Mouse (Mus musculus): ENCODE data around the gene Gpr135. TPM values are rescaled to one million over a fixed set of nuclear protein-coding genes. Genes with fewer than 3 reads are reported as not detected.
"Not testable (repeated sequence)": the region's sequence is repeated elsewhere in the genome, so short reads cannot be mapped to it uniquely, and the experiment has no call there.

The Gpr135 gene
- polyA plus RNA-seq, 1 experiment: 1.5 TPM

DNA sequence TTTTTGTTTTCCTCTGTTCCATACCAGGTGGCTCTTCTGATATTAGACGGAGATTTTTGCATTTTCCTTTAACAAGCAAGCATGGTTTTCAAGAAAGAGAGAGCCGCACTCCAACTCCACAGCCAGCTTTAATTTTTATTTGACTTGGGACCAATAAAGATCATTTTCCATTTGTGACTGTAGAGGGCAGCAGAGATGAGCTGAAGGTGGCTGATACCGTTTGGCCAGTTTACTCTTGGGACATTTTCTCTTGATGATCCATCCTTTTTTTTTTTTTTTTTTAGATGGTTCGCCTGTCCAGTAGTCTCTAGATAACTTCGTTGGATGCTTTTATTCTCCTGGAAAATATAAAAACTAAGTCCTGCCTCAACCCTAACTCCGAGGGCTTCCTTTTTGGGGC, 17.6 kb downstream of the Gpr135 start:
- TF ChIP-seq CTCF (IDR thresholded peaks at IDR 0.05; ENCODE audit: control insufficient read depth, insufficient read depth, insufficient replicate concordance, low read depth, low read length) (no peak), POLR2A (IDR thresholded peaks at IDR 0.05; ENCODE audit: control insufficient read depth, low read depth, low read length) (no peak)

GRCm38 (mm10) chr12:72052571-72052970, 18.4 kb downstream of the Gpr135 start:
- no peak overlapping the region for H3K27ac ChIP-seq (ENCODE audit: control insufficient read depth, insufficient read depth, low read depth, low read length)
- H3K4me3 ChIP-seq (ENCODE audit: control insufficient read depth, low read depth, low read length): no peak overlapping the region
- TF ChIP-seq POLR2A (IDR thresholded peaks at IDR 0.05; ENCODE audit: control insufficient read depth, low read depth, low read length) (no peak), CTCF (IDR thresholded peaks at IDR 0.05; ENCODE audit: control insufficient read depth, insufficient read depth, insufficient replicate concordance, low read depth, low read length) (no peak)

More for the DNA sequence above, 17.6 kb downstream of the Gpr135 start:
- Histone ChIP-seq H3K27ac (ENCODE audit: control insufficient read depth, insufficient read depth, low read depth, low read length) (no peak overlapping the region), H3K4me3 (ENCODE audit: control insufficient read depth, low read depth, low read length) (no peak overlapping the region), H3K27me3 (ENCODE audit: control insufficient read depth, insufficient read depth, low read length) (no peaks in the 10 kb centered on the region), H3K4me1 (ENCODE audit: control insufficient read depth, insufficient read depth, low read length) (no peaks in the 10 kb centered on the region), H3K36me3 (ENCODE audit: control insufficient read depth, insufficient read depth, low read length) (no peaks in the 10 kb centered on the region)

DNA sequence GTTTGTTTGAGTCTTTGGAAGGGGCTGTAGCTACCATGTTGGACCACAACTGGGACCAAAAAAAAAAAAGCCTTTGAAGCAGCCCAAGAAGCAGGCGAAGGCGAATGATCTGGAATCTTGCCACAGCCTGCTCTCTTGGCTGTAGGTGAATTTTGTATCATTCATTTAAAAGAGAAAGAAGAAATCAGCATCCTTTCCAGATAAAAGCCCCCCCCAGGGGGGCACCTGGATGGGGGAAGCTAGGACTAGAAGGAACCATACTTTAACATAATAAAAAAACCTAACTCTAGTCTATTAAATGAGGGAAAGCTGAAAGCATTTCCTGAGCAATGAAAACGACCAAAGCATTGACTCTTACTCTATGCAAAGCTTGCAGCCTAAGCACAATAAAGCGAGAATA, 20.1 kb downstream of the Gpr135 start:
- Histone ChIP-seq H3K4me3 (ENCODE audit: control insufficient read depth, low read depth, low read length) (no peak overlapping the region), H3K4me1 (ENCODE audit: control insufficient read depth, insufficient read depth, low read length) (no peaks in the 10 kb centered on the region), H3K27me3 (ENCODE audit: control insufficient read depth, insufficient read depth, low read length) (no peaks in the 10 kb centered on the region), H3K36me3 (ENCODE audit: control insufficient read depth, insufficient read depth, low read length) (no peaks in the 10 kb centered on the region), H3K27ac (ENCODE audit: control insufficient read depth, insufficient read depth, low read depth, low read length) (no peak overlapping the region)
- TF ChIP-seq POLR2A (IDR thresholded peaks at IDR 0.05; ENCODE audit: control insufficient read depth, low read depth, low read length) (no peak), CTCF (IDR thresholded peaks at IDR 0.05; ENCODE audit: control insufficient read depth, insufficient read depth, insufficient replicate concordance, low read depth, low read length) (no peak)

More at GRCm38 (mm10) chr12:72052571-72052970, 18.4 kb downstream of the Gpr135 start:
- H3K27me3 ChIP-seq (ENCODE audit: control insufficient read depth, insufficient read depth, low read length): no peaks in the 10 kb centered on the region
- no peaks in the 10 kb centered on the region for H3K36me3 ChIP-seq (ENCODE audit: control insufficient read depth, insufficient read depth, low read length)
- H3K4me1 ChIP-seq (ENCODE audit: control insufficient read depth, insufficient read depth, low read length): no peaks in the 10 kb centered on the region

DNA sequence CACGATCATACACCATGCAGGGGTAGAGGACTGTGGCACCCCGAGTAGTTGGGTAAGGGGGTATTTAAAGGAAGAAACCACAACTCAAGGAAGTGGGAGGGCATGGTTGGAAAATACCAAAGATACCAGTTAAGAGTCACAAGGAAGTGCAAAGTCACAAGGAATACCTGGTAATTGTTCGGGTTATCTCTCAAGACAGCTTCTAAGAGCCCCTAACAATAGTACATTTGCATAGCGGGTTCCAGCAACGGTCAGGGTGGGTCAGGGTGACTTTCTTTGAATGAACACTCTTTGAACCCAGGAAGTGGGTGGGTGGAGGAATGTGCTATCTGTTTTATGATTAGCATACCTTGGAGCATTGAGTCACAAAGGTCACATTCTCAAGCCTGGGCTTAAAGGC, 20.8 kb downstream of the Gpr135 start:
- not testable (repeated sequence) for H3K27ac ChIP-seq (ENCODE audit: control insufficient read depth, insufficient read depth, low read depth, low read length); H3K4me3 ChIP-seq (ENCODE audit: control insufficient read depth, low read depth, low read length); H3K27me3 ChIP-seq (ENCODE audit: control insufficient read depth, insufficient read depth, low read length); H3K4me1 ChIP-seq (ENCODE audit: control insufficient read depth, insufficient read depth, low read length); H3K36me3 ChIP-seq (ENCODE audit: control insufficient read depth, insufficient read depth, low read length)

DNA sequence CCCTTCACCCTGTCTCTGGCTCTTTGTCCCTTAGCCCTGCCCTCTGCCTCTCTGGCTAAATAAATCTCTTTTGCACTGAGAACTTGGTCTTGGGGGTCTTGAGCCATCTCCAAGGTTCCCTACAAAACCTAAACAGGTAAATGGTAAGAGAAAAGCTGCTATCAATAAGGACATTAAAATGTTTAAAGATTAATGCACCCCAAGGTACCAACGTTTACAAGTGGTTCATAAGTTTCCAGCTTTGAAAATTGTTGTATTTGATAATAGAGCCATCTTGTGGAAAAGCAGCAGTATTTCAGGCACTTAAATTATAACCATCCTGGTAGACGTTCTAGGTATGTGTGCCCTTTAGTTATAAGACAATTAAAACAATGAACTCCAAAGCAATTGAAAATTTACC, 23.4 kb downstream of the Gpr135 start:
- H3K27me3 ChIP-seq (ENCODE audit: control insufficient read depth, insufficient read depth, low read length): no peaks in the 10 kb centered on the region
- no peak overlapping the region for H3K27ac ChIP-seq (ENCODE audit: control insufficient read depth, insufficient read depth, low read depth, low read length)
- TF ChIP-seq CTCF (IDR thresholded peaks at IDR 0.05; ENCODE audit: control insufficient read depth, insufficient read depth, insufficient replicate concordance, low read depth, low read length) (no peak), POLR2A (IDR thresholded peaks at IDR 0.05; ENCODE audit: control insufficient read depth, low read depth, low read length) (no peak)
- H3K4me1 ChIP-seq (ENCODE audit: control insufficient read depth, insufficient read depth, low read length): no peaks in the 10 kb centered on the region
- H3K4me3 ChIP-seq (ENCODE audit: control insufficient read depth, low read depth, low read length): no peak overlapping the region
- H3K36me3 ChIP-seq (ENCODE audit: control insufficient read depth, insufficient read depth, low read length): no peaks in the 10 kb centered on the region

DNA sequence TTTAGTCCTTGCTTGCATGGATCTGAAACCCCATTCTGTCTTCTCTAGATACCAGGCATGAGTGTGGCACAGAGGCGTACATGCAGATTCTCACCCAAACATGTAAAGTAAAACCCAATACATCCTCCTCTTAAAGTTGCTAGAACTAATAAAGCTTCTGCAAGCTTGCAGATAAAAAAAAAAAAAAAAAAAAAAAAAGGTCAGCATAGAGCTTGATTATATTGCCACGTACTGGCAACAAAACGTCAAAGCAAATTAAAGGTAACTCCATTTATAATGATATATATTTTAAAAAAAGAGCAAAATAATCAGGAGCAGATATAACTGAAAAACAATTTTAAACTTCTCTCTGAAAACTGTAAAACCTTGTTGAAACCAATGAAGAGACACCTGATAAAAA, 29.7 kb downstream of the Gpr135 start:
- TF ChIP-seq CTCF (IDR thresholded peaks at IDR 0.05; ENCODE audit: control insufficient read depth, insufficient read depth, insufficient replicate concordance, low read depth, low read length) (no peak), POLR2A (IDR thresholded peaks at IDR 0.05; ENCODE audit: control insufficient read depth, low read depth, low read length) (no peak)
- no peaks in the 10 kb centered on the region for H3K36me3 ChIP-seq (ENCODE audit: control insufficient read depth, insufficient read depth, low read length)
- no peaks in the 10 kb centered on the region for H3K27me3 ChIP-seq (ENCODE audit: control insufficient read depth, insufficient read depth, low read length)
- H3K4me1 ChIP-seq (ENCODE audit: control insufficient read depth, insufficient read depth, low read length): no peaks in the 10 kb centered on the region
- no peak overlapping the region for H3K27ac ChIP-seq (ENCODE audit: control insufficient read depth, insufficient read depth, low read depth, low read length)
- H3K4me3 ChIP-seq (ENCODE audit: control insufficient read depth, low read depth, low read length): no peak overlapping the region

- TF ChIP-seq CTCF (IDR thresholded peaks at IDR 0.05; ENCODE audit: control insufficient read depth, insufficient read depth, insufficient replicate concordance, low read depth, low read length): no peak
- no peak for TF ChIP-seq POLR2A (IDR thresholded peaks at IDR 0.05; ENCODE audit: control insufficient read depth, low read depth, low read length)
- Histone ChIP-seq H3K27ac (ENCODE audit: control insufficient read depth, insufficient read depth, low read depth, low read length) (no peak overlapping the region), H3K36me3 (ENCODE audit: control insufficient read depth, insufficient read depth, low read length) (no peaks in the 10 kb centered on the region), H3K4me1 (ENCODE audit: control insufficient read depth, insufficient read depth, low read length) (no peaks in the 10 kb centered on the region), H3K27me3 (ENCODE audit: control insufficient read depth, insufficient read depth, low read length) (no peaks in the 10 kb centered on the region), H3K4me3 (ENCODE audit: control insufficient read depth, low read depth, low read length) (no peak overlapping the region)
These were observed 31.4 kb downstream of the Gpr135 start for GRCm38 (mm10) chr12:72039501-72039900.

GRCm38 (mm10) chr12:72038866-72039265, 32.1 kb downstream of the Gpr135 start:
- H3K4me1 ChIP-seq (ENCODE audit: control insufficient read depth, insufficient read depth, low read length): no peaks in the 10 kb centered on the region
- no peaks in the 10 kb centered on the region for H3K36me3 ChIP-seq (ENCODE audit: control insufficient read depth, insufficient read depth, low read length)
- H3K27me3 ChIP-seq (ENCODE audit: control insufficient read depth, insufficient read depth, low read length): no peaks in the 10 kb centered on the region
- TF ChIP-seq POLR2A (IDR thresholded peaks at IDR 0.05; ENCODE audit: control insufficient read depth, low read depth, low read length) (no peak), CTCF (IDR thresholded peaks at IDR 0.05; ENCODE audit: control insufficient read depth, insufficient read depth, insufficient replicate concordance, low read depth, low read length) (no peak)
- H3K4me3 ChIP-seq (ENCODE audit: control insufficient read depth, low read depth, low read length): no peak overlapping the region
- H3K27ac ChIP-seq (ENCODE audit: control insufficient read depth, insufficient read depth, low read depth, low read length): no peak overlapping the region
